Mouse (Mus musculus) left cerebral cortex, adult 11 months (tissue): ENCODE measurements around the gene Abca16.

Experiments
- DNase-seq: peaks from one replicate; pipeline ENCODE4 v3.0.0; 2022; ENCODE audit warnings: low spot score

The Abca16 gene

GRCm38 (mm10) chr7:120409447-120409846, at the start of gene Abca16:
TSS of gene Abca16 (plus strand) at chr7:120409647.
- DNase-seq: no peak

- no peak for DNase-seq
Observed at GRCm38 (mm10) chr7:120361159-120361558, 48.3 kb upstream of the Abca16 start.

- DNase-seq: no peak
Observed at GRCm38 (mm10) chr7:120412391-120412790, 2.9 kb downstream of the Abca16 start.

GRCm38 (mm10) chr7:120426625-120427024, 17.2 kb downstream of the Abca16 start:
- DNase-seq: no peak

GRCm38 (mm10) chr7:120431464-120431863, 22.0 kb downstream of the Abca16 start:
- no peak for DNase-seq

GRCm38 (mm10) chr7:120503891-120504662, 94.6 kb downstream of the Abca16 start:
- no peak for DNase-seq

- no peak for DNase-seq
Observed at GRCm38 (mm10) chr7:120504663-120504979, 95.2 kb downstream of the Abca16 start.

GRCm38 (mm10) chr7:120534805-120535204, 125.4 kb downstream of the Abca16 start:
- no peak for DNase-seq

GRCm38 (mm10) chr7:120552479-120553180, 143.2 kb downstream of the Abca16 start:
- no peak for DNase-seq

- no peak for DNase-seq
Observed at GRCm38 (mm10) chr7:120553181-120553551, 143.7 kb downstream of the Abca16 start.

- no peak for DNase-seq
Observed at GRCm38 (mm10) chr7:120567366-120567765, 157.9 kb downstream of the Abca16 start.

GRCm38 (mm10) chr7:120576520-120576919, 167.1 kb downstream of the Abca16 start:
- DNase-seq: no peak
